Mouse (Mus musculus) spleen, adult 2 months (tissue): ENCODE data around the gene Clk3. TPM values are rescaled to one million over a fixed set of nuclear protein-coding genes. Genes with fewer than 3 reads are reported as not detected.
A peak's percentile ranks its signal among the peaks of the same experiment; 100 is the strongest.

Experiments
- DNase-seq, 2 experiments: peaks; one replicate each; pipeline versions ENCODE4 v3.0.0 to v3.0.0-alpha.2; 2012 to 2021; ENCODE audit warnings: low spot score in 2 of 2, low read depth in 1 of 2
- H3K27ac ChIP-seq: fragments of 200-500 bp; 2 replicates; pipeline ENCODE4 v1.5.1; 2012; ENCODE audit warnings: low read length, inconsistent platforms; ENCODE audit not compliant: insufficient read depth
- H3K27me3 ChIP-seq: fragments of 200-500 bp; 2 replicates; pipeline ENCODE4 v1.6.1; 2012; ENCODE audit warnings: mild to moderate bottlenecking, moderate library complexity, low read length, inconsistent platforms; ENCODE audit not compliant: control insufficient read depth, insufficient read depth
- H3K36me3 ChIP-seq: fragments of 200-500 bp; 2 replicates; pipeline ENCODE4 v1.6.1; 2012; ENCODE audit warnings: mild to moderate bottlenecking, low read length, inconsistent platforms; ENCODE audit not compliant: control insufficient read depth, insufficient read depth
- H3K4me1 ChIP-seq: fragments of 200-500 bp; 2 replicates; pipeline ENCODE4 v1.6.1; 2011; ENCODE audit warnings: inconsistent platforms; ENCODE audit not compliant: control insufficient read depth, insufficient read depth, insufficient read length
- H3K4me3 ChIP-seq: fragments of 200-500 bp; 2 replicates; pipeline ENCODE4 v1.5.1; 2011; ENCODE audit warnings: mild to moderate bottlenecking, inconsistent platforms; ENCODE audit not compliant: insufficient read depth, insufficient read length; ENCODE audit errors: extremely low read depth
- CTCF ChIP-seq: fragments of 200-500 bp; IDR thresholded peaks from 2 replicates; pipeline ENCODE4 v1.5.1; 2011; ENCODE audit warnings: mild to moderate bottlenecking, inconsistent platforms; ENCODE audit not compliant: insufficient read depth, insufficient read length, insufficient replicate concordance; ENCODE audit errors: extremely low read depth
- POLR2A ChIP-seq: fragments of 200-500 bp; IDR thresholded peaks from 2 replicates; pipeline ENCODE4 v1.6.1; 2011; ENCODE audit warnings: low read depth, low read length, inconsistent platforms
- WGBS: fragments of 180-500 bp; shearing (Covaris S2); methylation state at CpG from one replicate; pipeline ENCODE4 v1.1.7; 2018; 5-methylcytosine and 5-hydroxymethylcytosine counted together
- polyA plus RNA-seq: library from polyadenylated mRNA; depleted of rRNA; stranded (reverse); fragments of >200 nt; gene quantifications from 2 replicates; pipeline ENCODE4 v1.2.3, GENCODE M21; 2012; rRNA removed

The Clk3 gene
- polyA plus RNA-seq, result 99.1 and 117 TPM in 2 replicates

GRCm38 (mm10) chr9:57765364-57766351, at the start of gene Clk3:
Clk3 (minus strand) TSS chr9:57765860.
- under 1% methylated on average over 92 of the region's 93 CpGs for WGBS
- H3K4me3 ChIP-seq, result peak within 1 kb of the TSS; percentile 98
- DNase-seq, result peak; percentile 40 to 70
- TF ChIP-seq CTCF, result no peak
- TF ChIP-seq POLR2A, result no peak
- peak within 1 kb of the TSS; percentile 98 for H3K27ac ChIP-seq
- H3K36me3 ChIP-seq, result peaks cover 5% of the 10 kb centered on the region
- no peaks in the 10 kb centered on the region for H3K27me3 ChIP-seq
- H3K4me1 ChIP-seq, result peaks cover 25% of the 10 kb centered on the region

- TF ChIP-seq CTCF (no peak), POLR2A (no peak)
- H3K27ac ChIP-seq, result no peak overlapping the region
- 83% methylated on average over 3 of the region's 3 CpGs for WGBS
Observed at GRCm38 (mm10) chr9:57814866-57815265, 49.2 kb upstream of the Clk3 start.

GRCm38 (mm10) chr9:57814014-57814413, 48.4 kb upstream of the Clk3 start:
- H3K4me3 ChIP-seq, result no peak overlapping the region
- TF ChIP-seq POLR2A (no peak), CTCF (no peak)
- WGBS, result 19% methylated on average over 1 of the region's 1 CpGs
- DNase-seq, result no peak
- H3K36me3 ChIP-seq, result peaks cover 11% of the 10 kb centered on the region
- H3K4me1 ChIP-seq, result peaks cover 9% of the 10 kb centered on the region
- no peak overlapping the region for H3K27ac ChIP-seq
- H3K27me3 ChIP-seq, result no peaks in the 10 kb centered on the region

More at GRCm38 (mm10) chr9:57814866-57815265, 49.2 kb upstream of the Clk3 start:
- DNase-seq, result no peak
- Histone ChIP-seq H3K4me3 (no peak overlapping the region), H3K4me1 (peaks cover 13% of the 10 kb centered on the region), H3K27me3 (no peaks in the 10 kb centered on the region), H3K36me3 (peaks cover 4% of the 10 kb centered on the region)

GRCm38 (mm10) chr9:57811793-57812733, 46.4 kb upstream of the Clk3 start:
- Histone ChIP-seq H3K27ac (no peak overlapping the region), H3K27me3 (no peaks in the 10 kb centered on the region), H3K4me1 (peaks cover 6% of the 10 kb centered on the region), H3K36me3 (peaks cover 21% of the 10 kb centered on the region), H3K4me3 (no peak overlapping the region)
- 90% methylated on average over 8 of the region's 8 CpGs for WGBS
- DNase-seq, result no peak
- TF ChIP-seq POLR2A (no peak), CTCF (no peak)

- 91% methylated on average over 3 of the region's 3 CpGs for WGBS
- TF ChIP-seq CTCF, result no peak
- H3K4me1 ChIP-seq, result peaks cover 10% of the 10 kb centered on the region
- H3K27ac ChIP-seq, result no peak overlapping the region
- no peaks in the 10 kb centered on the region for H3K27me3 ChIP-seq
- peaks cover 21% of the 10 kb centered on the region for H3K36me3 ChIP-seq
- H3K4me3 ChIP-seq, result no peak overlapping the region
- DNase-seq, result no peak
Observed at GRCm38 (mm10) chr9:57810691-57811090, 45.0 kb upstream of the Clk3 start.

- H3K27ac ChIP-seq, result no peak overlapping the region
- no peak overlapping the region for H3K4me3 ChIP-seq
- H3K36me3 ChIP-seq, result peaks cover 25% of the 10 kb centered on the region
- peaks cover 7% of the 10 kb centered on the region; the same call in 1 of the 2 replicates for H3K4me1 ChIP-seq
- H3K27me3 ChIP-seq, result no peaks in the 10 kb centered on the region
- WGBS, result 93% methylated on average over 5 of the region's 5 CpGs
- TF ChIP-seq POLR2A, result no peak
- TF ChIP-seq CTCF, result no peak
- no peak for DNase-seq
Observed at GRCm38 (mm10) chr9:57808771-57809310, 43.2 kb upstream of the Clk3 start.
